Mouse (Mus musculus) left cerebral cortex, adult 2 months (tissue): ENCODE data around the gene AC109138.7. TPM values are rescaled to one million over a fixed set of nuclear protein-coding genes. Genes with fewer than 3 reads are reported as not detected.

Experiments used
- DNase-seq, 2 experiments: peaks; one replicate each; pipeline ENCODE4 v3.0.0; 2021 to 2022; ENCODE audit warnings: low spot score in 2 of 2, mixed read lengths in 1 of 2; ENCODE audit errors: extremely low spot score in 1 of 2
- H3K27ac ChIP-seq: fragments of 200-600 bp; 2 replicates; pipeline ENCODE4 v1.8.1; 2022
- H3K4me3 ChIP-seq: fragments of 200-600 bp; 2 replicates; pipeline ENCODE4 v1.8.1; 2022
- CTCF ChIP-seq: fragments of 200-600 bp; IDR thresholded peaks from 2 replicates; pipeline ENCODE4 v1.8.1; 2022; ENCODE audit warnings: antibody characterized with exemption, mild to moderate bottlenecking, moderate library complexity
- intact Hi-C: fragments of 180-260 bp; cut with DNase I; formaldehyde crosslinking; loops from one replicate; pipeline ENCODE4 v1.15.1; 2025
- total RNA-seq, 2 experiments: library from RNA; stranded (reverse); gene quantifications; 2 replicates each; pipeline ENCODE4 v1.2.3; 2021

Gene AC109138.7
- total RNA-seq, 2 experiments from 2014 or later, result not detected

DNA sequence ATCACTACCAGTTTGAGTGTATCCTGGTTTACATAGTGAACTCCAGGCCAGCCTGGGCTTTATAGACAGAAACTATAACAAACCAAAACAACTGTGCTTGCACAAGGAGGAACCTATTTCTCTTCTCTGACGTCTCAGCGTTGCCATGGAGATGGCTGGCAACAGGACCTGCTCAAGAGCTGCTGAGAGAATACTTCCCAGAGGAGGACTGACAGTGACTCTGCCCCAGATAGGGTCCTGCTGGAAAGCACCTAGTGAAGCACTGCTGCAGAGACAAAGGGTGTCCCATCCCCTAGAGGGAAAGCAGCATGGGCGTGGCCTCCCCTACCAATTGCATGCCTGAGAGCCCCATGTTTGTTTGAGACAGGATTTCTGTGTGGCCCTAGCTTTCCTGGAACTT is 32.3 kb upstream of the AC109138.7 start:
- Histone ChIP-seq H3K27ac (peak overlapping the region; percentile 13; the same call in 1 of the 2 replicates), H3K4me3 (no peak overlapping the region)
- intact Hi-C loops, result no loop called here
- no peak for TF ChIP-seq CTCF
- DNase-seq, result peak; percentile 72 to 74

DNA sequence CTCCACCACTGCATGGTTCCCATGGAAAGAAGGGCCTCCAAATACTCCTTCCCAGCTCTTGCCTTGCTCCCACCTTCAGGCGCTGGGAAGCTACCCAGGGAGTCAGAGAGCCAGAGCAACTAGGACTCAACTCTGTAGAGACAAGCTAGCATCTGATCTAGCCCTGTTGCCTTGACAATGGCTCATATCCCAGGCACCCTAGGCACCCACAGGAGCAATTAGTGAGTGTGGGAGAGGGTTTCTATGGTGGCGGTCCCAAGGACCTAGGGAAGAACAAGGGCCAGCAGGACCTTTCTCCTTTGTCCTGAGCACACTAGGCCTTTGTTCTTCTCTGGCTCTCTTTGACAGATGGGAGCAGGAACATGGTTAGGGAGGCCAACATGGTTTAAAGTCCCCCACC is 30.5 kb upstream of the AC109138.7 start:
- TF ChIP-seq CTCF, result no peak
- H3K27ac ChIP-seq, result peak overlapping the region; percentile 55
- no peak for DNase-seq
- intact Hi-C loops, result no loop called here
- H3K4me3 ChIP-seq, result no peak overlapping the region

DNA sequence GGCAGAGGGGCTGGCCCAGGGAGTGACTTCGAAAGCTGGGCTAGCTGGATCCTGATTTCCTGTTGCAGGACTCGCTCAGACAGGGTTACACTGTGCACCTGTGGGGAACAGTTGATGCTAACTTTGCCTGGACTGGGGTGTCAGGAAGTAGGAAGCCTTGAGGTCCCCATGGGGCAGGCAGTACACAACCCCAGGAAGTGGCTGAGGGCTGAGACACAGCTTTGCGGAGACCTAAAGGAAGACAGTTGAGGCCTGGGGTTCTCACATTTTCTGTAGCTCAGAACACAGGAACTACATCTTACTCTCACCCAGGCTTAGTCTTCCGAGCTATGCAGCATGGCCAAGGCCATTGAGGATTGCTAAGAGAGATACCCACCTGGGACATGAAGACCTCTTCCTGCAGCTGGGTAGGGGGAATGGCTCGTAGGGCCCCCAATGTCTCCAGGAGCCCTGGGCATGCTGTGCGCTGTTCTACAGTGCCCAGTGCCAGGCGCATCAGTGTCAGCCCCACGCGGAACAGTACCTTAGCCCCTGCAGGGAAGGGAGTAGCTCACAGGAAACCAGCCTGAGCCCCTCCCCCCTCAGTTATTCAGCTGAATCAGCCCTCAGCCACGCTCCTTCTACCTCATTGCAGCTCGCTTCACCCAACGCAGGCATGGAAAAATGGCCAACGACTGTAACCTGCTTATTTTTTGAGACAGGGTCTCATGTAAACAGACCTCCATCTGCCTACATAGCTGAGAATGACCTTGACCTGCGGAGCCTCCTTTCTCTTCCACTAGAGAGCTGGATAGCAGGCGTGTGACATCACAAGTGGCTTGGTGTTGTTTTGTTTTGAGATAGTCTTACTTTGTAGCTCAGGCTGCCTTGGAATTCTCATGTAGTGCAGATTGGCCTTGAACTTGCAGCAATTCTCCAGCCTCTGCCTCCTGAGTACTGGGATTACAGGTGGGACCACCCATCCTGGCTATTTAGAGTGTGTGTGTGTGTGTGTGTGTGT is 28.9 kb upstream of the AC109138.7 start:
- H3K4me3 ChIP-seq, result no peak overlapping the region
- intact Hi-C loops, result no loop called here
- no peak for TF ChIP-seq CTCF
- no peak for DNase-seq
- H3K27ac ChIP-seq, result no peak overlapping the region

DNA sequence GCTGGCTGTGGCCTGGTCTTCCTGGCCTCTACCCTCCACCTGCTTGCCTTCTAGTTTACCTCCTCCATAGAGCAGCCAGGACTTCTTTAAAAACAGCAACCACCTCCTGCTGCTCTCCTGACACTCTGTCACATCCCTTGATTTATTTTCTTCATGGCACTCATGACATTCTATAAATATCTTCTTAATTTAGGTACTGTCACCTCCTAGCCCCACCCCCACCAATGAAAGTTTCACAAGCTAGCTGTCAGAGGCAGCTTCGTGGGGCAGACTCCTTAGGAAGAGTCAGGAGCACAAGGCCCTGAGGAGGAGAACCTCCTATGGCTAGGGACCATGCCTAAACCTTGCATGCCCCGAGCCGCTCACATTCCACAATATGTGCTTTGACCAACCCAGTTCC is 26.9 kb upstream of the AC109138.7 start:
- Histone ChIP-seq H3K4me3 (no peak overlapping the region), H3K27ac (no peak overlapping the region)
- DNase-seq, result no peak
- TF ChIP-seq CTCF, result no peak
- intact Hi-C loops, result no loop called here

DNA sequence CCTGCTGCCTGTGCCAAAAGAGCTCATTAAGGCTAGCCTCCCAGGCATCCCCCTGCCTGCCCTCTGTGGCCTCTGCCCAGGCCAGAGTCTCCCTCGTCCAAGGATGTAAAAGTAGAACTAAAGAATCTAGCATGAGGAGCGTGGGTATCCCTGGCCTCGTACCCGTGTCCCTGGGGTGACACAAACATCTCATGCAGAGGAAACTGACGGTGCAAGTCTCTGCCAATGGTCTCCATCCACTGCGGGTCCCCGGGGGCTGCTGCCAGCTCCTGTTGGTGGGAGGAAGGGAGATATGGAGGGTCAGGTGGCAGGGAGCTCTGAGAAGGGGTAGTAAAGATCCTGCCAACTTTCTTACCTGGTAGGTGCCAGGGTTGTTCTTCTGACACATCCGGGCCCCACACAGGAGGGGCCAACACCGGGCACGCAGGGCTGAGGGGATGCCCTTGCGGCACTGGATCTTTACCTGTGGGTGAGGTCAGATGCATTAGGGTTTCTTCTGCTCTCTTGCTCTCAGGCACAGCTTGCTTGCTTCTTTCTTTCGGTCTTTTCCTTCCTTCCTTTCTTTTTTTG is 25.0 kb upstream of the AC109138.7 start:
- DNase-seq, result no peak
- TF ChIP-seq CTCF, result no peak
- intact Hi-C loops, result no loop called here
- Histone ChIP-seq H3K4me3 (no peak overlapping the region), H3K27ac (no peak overlapping the region)

DNA sequence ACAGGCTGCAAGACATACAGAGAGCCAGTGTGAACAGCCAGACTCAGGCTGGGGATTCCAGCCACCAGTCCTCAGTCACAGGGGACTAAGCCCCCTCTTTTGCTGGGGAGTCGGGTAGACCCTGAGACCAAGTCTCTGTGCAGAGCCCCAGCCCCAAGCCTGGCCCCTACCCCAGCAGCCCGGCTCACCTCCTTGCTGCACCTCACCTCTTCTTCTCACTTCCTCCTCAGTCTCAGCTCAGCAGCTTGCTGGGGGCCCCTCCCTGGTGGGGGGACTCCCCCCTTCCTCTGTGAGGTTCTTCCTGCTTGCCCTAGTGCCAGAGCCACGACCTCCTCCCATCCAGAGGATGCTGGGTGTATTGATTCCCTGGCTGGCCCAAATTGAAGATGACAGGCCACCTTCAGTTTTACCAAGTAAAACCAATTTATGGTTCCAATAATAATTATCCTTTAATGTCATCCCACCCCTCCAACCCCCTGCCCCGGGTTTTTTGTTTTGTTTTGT is 23.3 kb upstream of the AC109138.7 start, which contains the start of gene Tbc1d10c:
Gene Tbc1d10c, minus strand, starts transcription at position 454 of the 504 bp plus-strand sequence.
- intact Hi-C loops, result no loop called here
- DNase-seq, result no peak
- peak within 1 kb of the TSS; percentile 97 for H3K4me3 ChIP-seq

DNA sequence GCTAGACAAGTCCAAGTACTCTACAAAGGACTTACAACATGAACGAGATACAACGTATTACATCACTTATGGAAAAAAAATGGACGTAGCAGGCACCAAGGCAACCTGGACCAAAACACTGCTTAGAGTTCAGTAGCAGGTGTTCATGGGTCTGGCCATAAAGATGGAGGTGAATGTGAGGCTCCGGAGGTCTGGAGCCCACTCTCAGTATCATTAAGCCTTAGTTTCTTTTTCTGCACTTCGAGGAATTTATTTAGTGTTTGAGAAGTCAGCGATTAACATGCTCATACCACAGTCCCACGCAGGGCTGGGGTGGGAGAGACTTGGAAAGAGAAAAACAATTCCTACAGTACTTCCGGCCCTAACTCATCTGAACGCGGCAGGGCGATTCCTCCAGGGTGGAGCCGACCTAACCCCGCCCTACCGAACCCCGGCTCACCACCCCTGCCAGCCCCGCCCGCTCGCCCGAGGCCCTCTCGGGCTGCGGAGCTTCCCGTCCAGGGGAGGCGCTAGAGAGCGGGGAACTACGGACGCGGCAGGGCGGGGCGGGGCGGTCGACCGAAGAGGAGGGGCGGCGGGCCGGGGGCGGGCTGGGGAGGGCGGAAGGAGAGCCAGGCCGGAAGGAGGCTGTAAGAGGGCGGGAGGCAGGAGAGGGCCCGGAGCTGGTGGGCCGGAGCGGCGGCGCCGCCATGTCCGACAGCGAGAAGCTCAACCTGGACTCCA is 22.5 kb upstream of the AC109138.7 start, which contains the start of gene Ppp1ca:
Gene Ppp1ca, plus strand, starts transcription at position 538 of the 723 bp plus-strand sequence.
- peak; percentile 81 for TF ChIP-seq CTCF
- intact Hi-C loops, result loop anchor here (1.0 kb wide), 1 partner anchor 22 kb away; no protein-coding TSS in a partner anchor
- H3K27ac ChIP-seq, result peak within 1 kb of the TSS; percentile 98
- peak within 1 kb of the TSS; percentile 97 for H3K4me3 ChIP-seq
- peak; percentile 92 to 96 for DNase-seq

More for the DNA sequence above, 23.3 kb upstream of the AC109138.7 start, which contains the start of gene Tbc1d10c:
- peak within 1 kb of the TSS; percentile 98 for H3K27ac ChIP-seq
- TF ChIP-seq CTCF, result no peak

DNA sequence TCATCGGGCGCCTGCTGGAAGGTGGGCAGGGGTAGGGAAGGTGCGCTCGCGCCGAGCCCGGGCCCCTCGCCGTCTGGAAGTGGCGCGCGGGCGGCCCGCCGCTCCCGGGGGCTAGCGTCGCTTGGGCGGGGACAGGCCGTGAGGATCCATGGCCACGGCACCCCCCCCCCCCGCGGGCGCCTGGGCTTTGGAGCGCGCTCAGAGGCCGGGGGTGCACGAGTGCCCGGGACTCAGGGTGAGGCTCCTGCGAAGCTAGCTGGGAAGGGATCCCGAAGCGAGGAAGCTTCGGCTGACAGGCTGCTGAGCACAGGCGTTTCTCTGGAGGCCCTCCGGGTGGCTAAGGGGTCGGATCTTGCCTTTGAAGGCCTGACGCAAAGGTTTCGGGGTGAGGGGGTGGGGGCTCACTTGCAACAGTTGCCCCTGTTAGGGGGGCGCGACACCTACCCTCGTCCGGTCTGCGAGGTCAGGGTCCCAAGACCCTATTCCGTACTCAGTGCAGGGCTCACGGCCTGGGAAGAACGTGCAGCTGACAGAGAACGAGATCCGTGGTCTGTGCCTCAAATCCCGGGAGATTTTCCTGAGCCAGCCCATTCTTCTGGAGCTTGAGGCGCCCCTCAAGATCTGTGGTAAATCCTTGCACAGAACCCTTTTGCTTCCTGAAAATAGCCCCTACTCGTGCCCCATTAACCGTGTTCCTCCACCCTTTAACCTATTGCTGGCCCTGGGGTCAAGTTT is 21.7 kb upstream of the AC109138.7 start:
- peak overlapping the region; percentile 98 for H3K27ac ChIP-seq
- no peak for TF ChIP-seq CTCF

DNA sequence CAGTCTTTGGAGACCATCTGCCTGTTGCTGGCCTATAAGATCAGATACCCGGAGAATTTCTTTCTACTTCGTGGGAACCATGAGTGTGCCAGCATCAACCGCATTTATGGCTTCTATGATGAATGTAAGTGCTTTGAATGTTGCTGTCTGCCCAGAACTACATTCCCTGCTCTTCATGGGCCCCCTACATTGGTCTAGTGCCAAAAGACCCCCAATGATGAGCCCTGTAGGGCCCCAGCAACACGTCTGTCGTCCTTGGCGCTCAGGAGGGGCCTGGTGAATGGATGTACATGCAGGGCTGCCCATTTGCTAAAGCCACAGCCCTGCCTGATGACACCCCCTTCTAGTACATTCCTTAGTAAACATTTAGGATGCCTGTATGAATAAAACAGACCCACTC is 21.0 kb upstream of the AC109138.7 start:
- intact Hi-C loops, result no loop called here
- TF ChIP-seq CTCF, result no peak
- no peak for DNase-seq
- Histone ChIP-seq H3K27ac (peak overlapping the region; percentile 98), H3K4me3 (peak overlapping the region; percentile 97)

More for the DNA sequence above, 21.7 kb upstream of the AC109138.7 start:
- peak overlapping the region; percentile 97 for H3K4me3 ChIP-seq
- intact Hi-C loops, result loop anchor here (1.0 kb wide), 1 partner anchor 23 kb away; no protein-coding TSS in a partner anchor
- no peak for DNase-seq

DNA sequence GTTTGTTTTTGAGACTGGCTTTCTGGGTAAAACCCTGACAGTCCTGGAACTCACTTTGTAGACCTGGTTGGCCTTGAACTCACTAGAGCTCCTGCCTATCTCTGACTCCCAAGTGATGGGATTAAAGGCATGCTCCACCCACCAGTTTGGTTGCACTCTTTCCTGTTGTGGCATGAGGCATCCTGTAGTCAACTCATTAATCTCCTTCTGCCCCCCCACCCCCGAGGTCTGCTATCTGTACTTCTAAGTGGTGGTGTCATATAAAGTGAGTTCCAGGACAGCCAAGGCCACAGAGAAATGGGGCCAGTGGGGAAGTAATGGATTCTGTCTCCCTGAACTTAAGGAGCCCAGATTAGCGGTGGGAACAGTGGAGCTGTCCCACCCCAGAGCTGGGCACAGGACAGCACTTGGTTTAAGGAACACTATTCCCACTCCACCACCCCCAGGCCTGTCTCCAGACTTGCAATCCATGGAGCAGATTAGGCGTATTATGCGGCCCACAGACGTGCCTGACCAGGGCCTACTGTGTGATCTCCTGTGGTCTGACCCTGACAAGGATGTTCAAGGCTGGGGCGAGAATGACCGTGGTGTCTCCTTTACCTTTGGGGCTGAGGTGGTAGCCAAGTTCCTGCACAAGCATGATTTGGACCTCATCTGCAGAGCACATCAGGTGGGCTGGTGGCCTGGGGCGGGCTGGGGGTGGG is 20.0 kb upstream of the AC109138.7 start:
- intact Hi-C loops, result no loop called here
- Histone ChIP-seq H3K27ac (no peak overlapping the region), H3K4me3 (no peak overlapping the region)
- no peak for TF ChIP-seq CTCF
- no peak for DNase-seq
